Mouse (Mus musculus): ENCODE results near the gene Pex14. TPM values are rescaled to one million over a fixed set of nuclear protein-coding genes. Genes with fewer than 3 reads are reported as not detected.

The Pex14 gene
- total RNA-seq, 2 experiments from 2014 or later = 46.7 to 47.1 TPM

- peak in 1 of 2 experiments; percentile 11 for DNase-seq (ENCODE audit: low spot score in 2 of 2)
Measured at GRCm38 (mm10) chr4:148952328-148953222, 147.1 kb downstream of the Pex14 start.

GRCm38 (mm10) chr4:148951821-148952291 is 147.8 kb downstream of the Pex14 start:
- DNase-seq (ENCODE audit: low spot score in 2 of 2) = peak; percentile 23 to 32

- DNase-seq (ENCODE audit: low spot score in 2 of 2) = peak; percentile 31 to 47
Measured at GRCm38 (mm10) chr4:148950932-148951650, 148.6 kb downstream of the Pex14 start.

- no peak for DNase-seq (ENCODE audit: low spot score in 2 of 2)
Measured at GRCm38 (mm10) chr4:148950487-148950886, 149.2 kb downstream of the Pex14 start.

- no peak for DNase-seq (ENCODE audit: low spot score in 2 of 2)
Measured at GRCm38 (mm10) chr4:148947833-148948388, 151.8 kb downstream of the Pex14 start.

GRCm38 (mm10) chr4:148946071-148946470 is 153.6 kb downstream of the Pex14 start:
- no peak for DNase-seq (ENCODE audit: low spot score in 2 of 2)

- DNase-seq (ENCODE audit: low spot score in 2 of 2) = peak; percentile 18 to 65
Measured at GRCm38 (mm10) chr4:148945476-148945881, 154.2 kb downstream of the Pex14 start.

- no peak for DNase-seq (ENCODE audit: low spot score in 2 of 2)
Measured at GRCm38 (mm10) chr4:148943099-148943498, 156.6 kb downstream of the Pex14 start.

- no peak for DNase-seq (ENCODE audit: low spot score in 2 of 2)
Measured at GRCm38 (mm10) chr4:148941321-148941720, 158.4 kb downstream of the Pex14 start.

- peak in 1 of 2 experiments; percentile 20 for DNase-seq (ENCODE audit: low spot score in 2 of 2)
Measured at GRCm38 (mm10) chr4:148940674-148941211, 158.9 kb downstream of the Pex14 start.

- DNase-seq (ENCODE audit: low spot score in 2 of 2) = no peak
Measured at GRCm38 (mm10) chr4:148938546-148938945, 161.1 kb downstream of the Pex14 start.

GRCm38 (mm10) chr4:148936727-148937126 is 162.9 kb downstream of the Pex14 start:
- no peak for DNase-seq (ENCODE audit: low spot score in 2 of 2)

- no peak for DNase-seq (ENCODE audit: low spot score in 2 of 2)
Measured at GRCm38 (mm10) chr4:148936111-148936510, 163.6 kb downstream of the Pex14 start.

- peak; percentile 70 to 77 for DNase-seq (ENCODE audit: low spot score in 2 of 2)
Measured at GRCm38 (mm10) chr4:148935211-148935610, 164.5 kb downstream of the Pex14 start.

GRCm38 (mm10) chr4:148933109-148933508 is 166.6 kb downstream of the Pex14 start:
- DNase-seq (ENCODE audit: low spot score in 2 of 2) = no peak

- no peak for DNase-seq (ENCODE audit: low spot score in 2 of 2)
Measured at GRCm38 (mm10) chr4:148930721-148931229, 168.9 kb downstream of the Pex14 start.

GRCm38 (mm10) chr4:148928876-148929275 is 170.8 kb downstream of the Pex14 start:
- DNase-seq (ENCODE audit: low spot score in 2 of 2) = no peak

- DNase-seq (ENCODE audit: low spot score in 2 of 2) = no peak
Measured at GRCm38 (mm10) chr4:148928316-148928715, 171.4 kb downstream of the Pex14 start.

- no peak for DNase-seq (ENCODE audit: low spot score in 2 of 2)
Measured at GRCm38 (mm10) chr4:148926459-148926858, 173.2 kb downstream of the Pex14 start.

GRCm38 (mm10) chr4:148925589-148926359 is 173.9 kb downstream of the Pex14 start:
- no peak for DNase-seq (ENCODE audit: low spot score in 2 of 2)

Measured in layer of hippocampus, adult 18-20 months (tissue).